Mouse (Mus musculus) neural tube, embryonic 13.5 days (tissue): ENCODE results near the gene Atp1a4. TPM values are rescaled to one million over a fixed set of nuclear protein-coding genes. Genes with fewer than 3 reads are reported as not detected.

Source experiments
- ATAC-seq: fragments of 200-750 bp; cut with Nextera tagmentation; 2 replicates; pipeline ENCODE4 v1.8.0; 2017; ENCODE audit warnings: low read depth, mild to moderate bottlenecking, moderate TSS enrichment, moderate library complexity
- H3K27ac ChIP-seq: fragments of 300-500 bp; sonication (generic); replicated peaks from 2 replicates; pipeline ENCODE4 v1.5.1; 2015; ENCODE audit warnings: moderate library complexity, mild to moderate bottlenecking, inconsistent platforms
- H3K27me3 ChIP-seq: fragments of 300-500 bp; sonication (generic); 2 replicates; pipeline ENCODE4 v1.6.1; 2015; ENCODE audit warnings: mild to moderate bottlenecking, inconsistent platforms
- H3K36me3 ChIP-seq: fragments of 300-500 bp; sonication (generic); 2 replicates; pipeline ENCODE4 v1.6.1; 2015; ENCODE audit warnings: mild to moderate bottlenecking, inconsistent platforms
- H3K4me1 ChIP-seq: fragments of 300-500 bp; sonication (generic); replicated peaks from 2 replicates; pipeline ENCODE4 v1.6.1; 2015; ENCODE audit warnings: inconsistent platforms
- H3K4me2 ChIP-seq: fragments of 300-500 bp; sonication (generic); 2 replicates; pipeline ENCODE4 v1.6.1; 2015; ENCODE audit warnings: inconsistent platforms, mild to moderate bottlenecking, moderate library complexity
- H3K4me3 ChIP-seq: fragments of 300-500 bp; sonication (generic); 2 replicates; pipeline ENCODE4 v1.5.1; 2015; ENCODE audit warnings: mild to moderate bottlenecking, inconsistent platforms
- H3K9ac ChIP-seq: fragments of 300-500 bp; sonication (generic); 2 replicates; pipeline ENCODE4 v1.6.1; 2015; ENCODE audit warnings: moderate library complexity, mild to moderate bottlenecking, inconsistent platforms
- H3K9me3 ChIP-seq: fragments of 300-500 bp; sonication (generic); 2 replicates; pipeline ENCODE4 v1.6.1; 2016; ENCODE audit warnings: inconsistent platforms
- WGBS: fragments of 180-500 bp; shearing (Covaris S2); methylation state at CpG from one replicate; pipeline ENCODE4 v1.1.7; 2015; 5-methylcytosine and 5-hydroxymethylcytosine counted together
- polyA plus RNA-seq: library from polyadenylated mRNA; unstranded; fragments of >200 nt; fragmentation: Nextera tagmentation; extraction: Ambion mirVana; gene quantifications from 2 replicates; pipeline ENCODE4 v1.2.1, GENCODE M21; 2015

The Atp1a4 gene
- polyA plus RNA-seq, 1 experiment from 2014 or later = not detected

- no peak overlapping the region for H3K4me2 ChIP-seq
- no peak for ATAC-seq
- H3K27me3 ChIP-seq = no peaks in the 10 kb centered on the region
- H3K27ac ChIP-seq = no peak overlapping the region
- no peaks in the 10 kb centered on the region for H3K9me3 ChIP-seq
- no peak overlapping the region for H3K9ac ChIP-seq
- WGBS = 96% methylated on average over 10 of the region's 10 CpGs
- H3K4me3 ChIP-seq = no peak overlapping the region
- peaks cover 71% of the 10 kb centered on the region for H3K36me3 ChIP-seq
- H3K4me1 ChIP-seq = no peaks in the 10 kb centered on the region
Observed at GRCm38 (mm10) chr1:172186401-172187289, 71.6 kb downstream of the Atp1a4 start.

GRCm38 (mm10) chr1:172183915-172184314 is 74.3 kb downstream of the Atp1a4 start:
- peaks cover 74% of the 10 kb centered on the region for H3K36me3 ChIP-seq

GRCm38 (mm10) chr1:172183056-172183455 is 75.2 kb downstream of the Atp1a4 start:
- Histone ChIP-seq H3K4me2 (no peak overlapping the region), H3K36me3 (peaks cover 73% of the 10 kb centered on the region), H3K4me3 (no peak overlapping the region), H3K9ac (no peak overlapping the region), H3K27me3 (no peaks in the 10 kb centered on the region), H3K9me3 (no peaks in the 10 kb centered on the region), H3K4me1 (no peaks in the 10 kb centered on the region), H3K27ac (no peak overlapping the region)
- ATAC-seq = no peak
- WGBS = 97% methylated on average over 6 of the region's 6 CpGs

More at GRCm38 (mm10) chr1:172183915-172184314, 74.3 kb downstream of the Atp1a4 start:
- Histone ChIP-seq H3K27me3 (no peaks in the 10 kb centered on the region), H3K4me1 (no peaks in the 10 kb centered on the region), H3K27ac (no peak overlapping the region), H3K4me2 (no peak overlapping the region), H3K9ac (no peak overlapping the region), H3K4me3 (no peak overlapping the region), H3K9me3 (no peaks in the 10 kb centered on the region)
- no peak for ATAC-seq

- H3K4me1 ChIP-seq = no peaks in the 10 kb centered on the region
- H3K9me3 ChIP-seq = no peaks in the 10 kb centered on the region
- no peak overlapping the region for H3K4me2 ChIP-seq
- no peaks in the 10 kb centered on the region for H3K27me3 ChIP-seq
- peaks cover 68% of the 10 kb centered on the region for H3K36me3 ChIP-seq
- H3K27ac ChIP-seq = no peak overlapping the region
- ATAC-seq = no peak
- H3K9ac ChIP-seq = no peak overlapping the region
- H3K4me3 ChIP-seq = no peak overlapping the region
- 93% methylated on average over 3 of the region's 3 CpGs for WGBS
Observed at GRCm38 (mm10) chr1:172181777-172182176, 76.4 kb downstream of the Atp1a4 start.

GRCm38 (mm10) chr1:172180881-172181280 is 77.3 kb downstream of the Atp1a4 start:
- H3K9ac ChIP-seq = no peak overlapping the region
- no peaks in the 10 kb centered on the region for H3K27me3 ChIP-seq
- ATAC-seq = no peak
- no peaks in the 10 kb centered on the region for H3K9me3 ChIP-seq
- no peak overlapping the region for H3K4me3 ChIP-seq
- WGBS = 64% methylated on average over 4 of the region's 4 CpGs
- H3K36me3 ChIP-seq = peaks cover 63% of the 10 kb centered on the region
- no peaks in the 10 kb centered on the region for H3K4me1 ChIP-seq
- no peak overlapping the region for H3K4me2 ChIP-seq
- no peak overlapping the region for H3K27ac ChIP-seq

GRCm38 (mm10) chr1:172179102-172179501 is 79.1 kb downstream of the Atp1a4 start:
- Histone ChIP-seq H3K36me3 (peaks cover 73% of the 10 kb centered on the region), H3K4me3 (no peak overlapping the region)
- ATAC-seq = no peak

GRCm38 (mm10) chr1:172177791-172178190 is 80.4 kb downstream of the Atp1a4 start:
- Histone ChIP-seq H3K36me3 (peaks cover 82% of the 10 kb centered on the region), H3K4me3 (no peak overlapping the region)
- 88% methylated on average over 7 of the region's 7 CpGs for WGBS

More at GRCm38 (mm10) chr1:172179102-172179501, 79.1 kb downstream of the Atp1a4 start:
- 83% methylated on average over 7 of the region's 7 CpGs for WGBS
- Histone ChIP-seq H3K27me3 (no peaks in the 10 kb centered on the region), H3K9me3 (no peaks in the 10 kb centered on the region), H3K4me1 (no peaks in the 10 kb centered on the region), H3K4me2 (no peak overlapping the region), H3K9ac (no peak overlapping the region), H3K27ac (no peak overlapping the region)

More at GRCm38 (mm10) chr1:172177791-172178190, 80.4 kb downstream of the Atp1a4 start:
- no peak overlapping the region for H3K27ac ChIP-seq
- no peak overlapping the region for H3K9ac ChIP-seq
- H3K27me3 ChIP-seq = no peaks in the 10 kb centered on the region
- no peaks in the 10 kb centered on the region for H3K4me1 ChIP-seq
- ATAC-seq = no peak
- no peaks in the 10 kb centered on the region for H3K9me3 ChIP-seq
- H3K4me2 ChIP-seq = no peak overlapping the region

Other genes with a start within 250 kb of the Atp1a4 start
- gene Vangl2, start 230.0 kb downstream of the Atp1a4 start, polyA plus RNA-seq = 46.8 and 50.5 TPM in 2 replicates
- 10.4 and 10.8 TPM in 2 replicates for gene Nhlh1, start 200.8 kb downstream of the Atp1a4 start, polyA plus RNA-seq
- 183 and 199 TPM in 2 replicates for gene Copa, start 175.9 kb downstream of the Atp1a4 start, polyA plus RNA-seq
- gene Ncstn, start 175.6 kb downstream of the Atp1a4 start, polyA plus RNA-seq = 123 and 124 TPM in 2 replicates
- 163 and 164 TPM in 2 replicates for gene Pex19, start 131.7 kb downstream of the Atp1a4 start, polyA plus RNA-seq
- gene Dcaf8, start 110.3 kb downstream of the Atp1a4 start, polyA plus RNA-seq = 94.0 and 96.6 TPM in 2 replicates
- gene Pea15a, start 51.6 kb downstream of the Atp1a4 start, polyA plus RNA-seq = 355 and 388 TPM in 2 replicates
- gene Casq1, start 38.5 kb downstream of the Atp1a4 start, polyA plus RNA-seq = 2.3 and 2.6 TPM in 2 replicates
- gene Igsf8, start 3.2 kb upstream of the Atp1a4 start, polyA plus RNA-seq = 116 and 126 TPM in 2 replicates
- 38.6 and 40.0 TPM in 2 replicates for gene Atp1a2, start 39.6 kb upstream of the Atp1a4 start, polyA plus RNA-seq
- 1.5 and 2.1 TPM in 2 replicates for gene Kcnj9, start 70.9 kb upstream of the Atp1a4 start, polyA plus RNA-seq
- gene Kcnj10, start 82.8 kb upstream of the Atp1a4 start, polyA plus RNA-seq = 1.9 and 2.0 TPM in 2 replicates
- 5.1 and 5.7 TPM in 2 replicates for gene Pigm, start 118.1 kb upstream of the Atp1a4 start, polyA plus RNA-seq
- gene Slamf9, start 216.9 kb upstream of the Atp1a4 start, polyA plus RNA-seq = 0.37 TPM in 1 of 2 replicates, not detected in the other
- 62.6 and 65.9 TPM in 2 replicates for gene Igsf9, start 223.4 kb upstream of the Atp1a4 start, polyA plus RNA-seq
- 160 and 187 TPM in 2 replicates for gene Tagln2, start 241.6 kb upstream of the Atp1a4 start, polyA plus RNA-seq